In the genomic region with DNA sequence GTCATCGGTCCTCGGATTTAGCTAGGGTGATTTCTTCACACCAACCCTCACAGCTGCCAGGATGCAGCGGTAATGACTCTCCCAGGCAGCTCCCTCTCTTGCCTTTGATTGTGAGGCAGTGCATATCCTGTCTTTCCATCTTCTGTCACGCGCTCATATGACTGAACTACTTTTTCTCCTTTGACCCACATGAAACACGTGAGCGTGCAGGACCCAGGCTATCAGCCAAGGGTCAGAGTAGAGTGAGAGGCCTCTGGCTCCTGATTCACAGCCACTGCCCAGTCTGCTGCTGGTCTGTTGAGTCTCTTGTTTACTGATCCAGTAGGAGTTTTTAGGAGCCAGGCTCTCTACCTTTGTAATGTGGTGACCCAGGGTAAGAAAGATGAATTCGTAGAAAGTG, we compare ENCODE assay signal across 20 mouse cellular contexts.
DNase-seq lines count a peak whose midpoint lies in the region; ATAC-seq and TF ChIP-seq lines count a peak whose summit lies in the region.
"Had no signal": no experiment of that assay in that cellular context is flagged by ENCODE, and none has a peak within 500 bp of the region (broad histone marks: within the 10 kb centered on the region; RNA-seq: fewer than 3 reads in every experiment).

No protein-coding gene starts in this region.

- H3K4me3 ChIP-seq in gastrocnemius, adult 2 months, result peak overlapping the region; percentile 3; the same call in 1 of the 2 replicates
- no peak overlapping the region for H3K4me3 ChIP-seq in intestine, embryonic 16.5 days (ENCODE audit: low read length)
- H3K4me3 ChIP-seq in intestine, embryonic 15.5 days (replicated peaks), result no peak overlapping the region
- H3K4me3 ChIP-seq: embryonic facial prominence, embryonic 10.5 days; erythroblast, embryonic 14.5 days; heart, embryonic 13.5 days; stomach, embryonic 15.5 days had no signal

- no peak overlapping the region for H3K9ac ChIP-seq in intestine, embryonic 16.5 days (ENCODE audit: low read depth, low read length)
- H3K9ac ChIP-seq in intestine, embryonic 15.5 days, result no peak overlapping the region
- H3K9ac ChIP-seq: heart, embryonic 13.5 days; hindbrain, embryonic 14.5 days; liver, embryonic 14.5 days; stomach, embryonic 15.5 days had no signal

- peak; percentile 75 for DNase-seq in gastrocnemius, adult 2 months
- no peak for DNase-seq in gastrocnemius, postnatal 14 days
- peak; percentile 43 to 52 for DNase-seq in adrenal gland, postnatal 36 days
- DNase-seq in kidney, postnatal 10 days, result peak; percentile 64
- no peak for DNase-seq in right cerebral cortex, adult 2 months (ENCODE audit: low spot score in 2 of 2)
- no peak for DNase-seq in ovary, adult 18-20 months (ENCODE audit: low spot score)
- DNase-seq: B cell, adult 2 months; cerebellum, postnatal 14 days; layer of hippocampus, postnatal 36 days; left cerebral cortex, postnatal 4 days; lung, postnatal 14 days; thymus, postnatal 14 days had no signal

- intact Hi-C loops in gastrocnemius, adult 2 months (cut with DNase I), result no loop called here
- intact Hi-C loops in gastrocnemius, postnatal 14 days (cut with DNase I; ENCODE audit: low total_unique reads), result no loop called here

- H3K27ac ChIP-seq in gastrocnemius, adult 2 months, result peak overlapping the region; percentile 93
- H3K27ac ChIP-seq in intestine, embryonic 16.5 days (ENCODE audit: low read length), result no peak overlapping the region
- H3K27ac ChIP-seq in intestine, embryonic 15.5 days, result no peak overlapping the region
- H3K27ac ChIP-seq: embryonic facial prominence, embryonic 10.5 days; heart, embryonic 13.5 days; hindbrain, embryonic 14.5 days; liver, embryonic 14.5 days; stomach, embryonic 15.5 days had no signal

- no peak overlapping the region for H3K4me2 ChIP-seq in intestine, embryonic 16.5 days (ENCODE audit: low read depth, low read length)
- H3K4me2 ChIP-seq in intestine, embryonic 15.5 days (replicated peaks), result no peak overlapping the region
- H3K4me2 ChIP-seq: heart, embryonic 13.5 days; hindbrain, embryonic 14.5 days; stomach, embryonic 15.5 days had no signal

- 85% methylated on average over 8 of the region's 8 CpGs for WGBS in intestine, embryonic 16.5 days
- WGBS in intestine, embryonic 15.5 days, result 90% methylated on average over 8 of the region's 8 CpGs

- no peaks in the 10 kb centered on the region for H3K27me3 ChIP-seq in intestine, embryonic 16.5 days (replicated peaks; ENCODE audit: control insufficient read depth, insufficient read depth, low read length)
- H3K27me3 ChIP-seq in intestine, embryonic 15.5 days (replicated peaks), result no peaks in the 10 kb centered on the region
- H3K27me3 ChIP-seq: heart, embryonic 13.5 days; stomach, embryonic 15.5 days had no signal

- H3K4me1 ChIP-seq in intestine, embryonic 16.5 days (ENCODE audit: control insufficient read depth, insufficient read depth, low read length), result no peaks in the 10 kb centered on the region
- H3K4me1 ChIP-seq in intestine, embryonic 15.5 days (replicated peaks), result no peaks in the 10 kb centered on the region
- H3K4me1 ChIP-seq: stomach, embryonic 15.5 days had no signal

- TF ChIP-seq CTCF in gastrocnemius, adult 2 months (IDR thresholded peaks at IDR 0.05), result no peak

- peaks cover 3% of the 10 kb centered on the region; the same call in 1 of the 2 replicates for H3K36me3 ChIP-seq in intestine, embryonic 16.5 days (ENCODE audit: control insufficient read depth, insufficient read depth, low read length)
- peaks cover 4% of the 10 kb centered on the region; the same call in 1 of the 2 replicates for H3K36me3 ChIP-seq in intestine, embryonic 15.5 days

- H3K9me3 ChIP-seq in intestine, embryonic 16.5 days (ENCODE audit: control insufficient read depth, low read length), result no peaks in the 10 kb centered on the region
- no peaks in the 10 kb centered on the region for H3K9me3 ChIP-seq in intestine, embryonic 15.5 days
- H3K9me3 ChIP-seq: embryonic facial prominence, embryonic 10.5 days; heart, embryonic 13.5 days; stomach, embryonic 15.5 days had no signal

- ATAC-seq in intestine, embryonic 16.5 days, result peak; percentile 33; the same call in 1 of the 2 replicates
- no peak for ATAC-seq in intestine, embryonic 15.5 days

Comparison
In these comparisons a context has a peak if more than half of its experiments do, and no peak if none do; other contexts are left out.
1. DNase-seq: peak in gastrocnemius, adult 2 months (single experiment), adrenal gland, postnatal 36 days (2 of 2) and kidney, postnatal 10 days (single experiment); none in gastrocnemius, postnatal 14 days (single experiment), right cerebral cortex, adult 2 months (0 of 2) and ovary, adult 18-20 months (single experiment).